Mouse (Mus musculus): ENCODE measurements around the gene Bmper. TPM values are rescaled to one million over a fixed set of nuclear protein-coding genes. Genes with fewer than 3 reads are reported as not detected.

Gene Bmper
- total RNA-seq (2014; rRNA removed; ENCODE audit: low replicate concordance) (3.4 and 4.5 TPM in 2 replicates), polyA plus RNA-seq (2015; fragmentation: Nextera tagmentation; extraction: Ambion mirVana) (3.7 and 3.9 TPM in 2 replicates)

- peak; percentile 42 for DNase-seq (ENCODE audit: low spot score)
- Histone ChIP-seq H3K27ac (ENCODE audit: low read depth) (peak within 1 kb of the TSS; percentile 57), H3K36me3 (replicated peaks; ENCODE audit: control insufficient read depth, insufficient read depth, low read length) (no peaks in the 10 kb centered on the region), H3K9me3 (replicated peaks; ENCODE audit: control insufficient read depth, low read length) (no peaks in the 10 kb centered on the region), H3K4me1 (ENCODE audit: control insufficient read depth, insufficient read depth) (0 out of 2 replicates have a peak, but pooled peaks cover 6% of the 10 kb centered on the region), H3K27me3 (ENCODE audit: control insufficient read depth, insufficient read depth, low read length) (peaks cover 40% of the 10 kb centered on the region), H3K9ac (replicated peaks; ENCODE audit: low read depth, low read length) (peak within 1 kb of the TSS; percentile 67), H3K4me3 (ENCODE audit: low read depth, low read length) (peak within 1 kb of the TSS; percentile 65), H3K4me2 (ENCODE audit: low read depth, low read length) (peak within 1 kb of the TSS; percentile 95)
- TF ChIP-seq EP300 (IDR thresholded peaks at IDR 0.05; ENCODE audit: low read depth) = no peak
- no peak for TF ChIP-seq CTCF (IDR thresholded peaks at IDR 0.05; ENCODE audit: low read depth)
- under 1% methylated on average over 59 of the region's 86 CpGs for WGBS
- ATAC-seq (ENCODE audit: insufficient read depth, low read depth) = peak; percentile 83
These were observed at the start of gene Bmper for GRCm38 (mm10) chr9:23222841-23223548. TSS of gene Bmper (plus strand) at chr9:23223076.

- no peaks in the 10 kb centered on the region for H3K9me3 ChIP-seq (replicated peaks; ENCODE audit: control insufficient read depth, low read length)
- H3K27ac ChIP-seq (ENCODE audit: low read depth) = no peak overlapping the region
- TF ChIP-seq EP300 (IDR thresholded peaks at IDR 0.05; ENCODE audit: low read depth) = no peak
- DNase-seq (ENCODE audit: low spot score) (no peak), ATAC-seq (ENCODE audit: insufficient read depth, low read depth) (no peak)
- no peak overlapping the region for H3K4me2 ChIP-seq (ENCODE audit: low read depth, low read length)
- no peaks in the 10 kb centered on the region for H3K36me3 ChIP-seq (replicated peaks; ENCODE audit: control insufficient read depth, insufficient read depth, low read length)
- no peak overlapping the region for H3K9ac ChIP-seq (replicated peaks; ENCODE audit: low read depth, low read length)
- H3K27me3 ChIP-seq (ENCODE audit: control insufficient read depth, insufficient read depth, low read length) = no peaks in the 10 kb centered on the region
- no peaks in the 10 kb centered on the region for H3K4me1 ChIP-seq (ENCODE audit: control insufficient read depth, insufficient read depth)
- H3K4me3 ChIP-seq (ENCODE audit: low read depth, low read length) = no peak overlapping the region
- 80% methylated on average over 4 of the region's 4 CpGs for WGBS
These were observed 45.4 kb upstream of the Bmper start for GRCm38 (mm10) chr9:23177476-23177875.

GRCm38 (mm10) chr9:23187181-23187580 lies 35.7 kb upstream of the Bmper start:
- Histone ChIP-seq H3K27ac (ENCODE audit: low read depth) (no peak overlapping the region), H3K4me2 (ENCODE audit: low read depth, low read length) (no peak overlapping the region), H3K36me3 (replicated peaks; ENCODE audit: control insufficient read depth, insufficient read depth, low read length) (no peaks in the 10 kb centered on the region), H3K9me3 (replicated peaks; ENCODE audit: control insufficient read depth, low read length) (no peaks in the 10 kb centered on the region), H3K9ac (replicated peaks; ENCODE audit: low read depth, low read length) (no peak overlapping the region), H3K27me3 (ENCODE audit: control insufficient read depth, insufficient read depth, low read length) (no peaks in the 10 kb centered on the region), H3K4me1 (ENCODE audit: control insufficient read depth, insufficient read depth) (no peaks in the 10 kb centered on the region), H3K4me3 (ENCODE audit: low read depth, low read length) (no peak overlapping the region)
- TF ChIP-seq CTCF (IDR thresholded peaks at IDR 0.05; ENCODE audit: low read depth) (no peak), EP300 (IDR thresholded peaks at IDR 0.05; ENCODE audit: low read depth) (no peak)
- DNase-seq (ENCODE audit: low spot score) = no peak
- ATAC-seq (ENCODE audit: insufficient read depth, low read depth) = no peak
- WGBS = 43% methylated on average over 4 of the region's 4 CpGs

- H3K9ac ChIP-seq (replicated peaks; ENCODE audit: low read depth, low read length) = no peak overlapping the region
- DNase-seq (ENCODE audit: low spot score) (no peak), ATAC-seq (ENCODE audit: insufficient read depth, low read depth) (no peak)
These were observed 34.7 kb upstream of the Bmper start for GRCm38 (mm10) chr9:23188136-23188535.

GRCm38 (mm10) chr9:23190950-23191349 lies 31.9 kb upstream of the Bmper start:
- no peak overlapping the region for H3K9ac ChIP-seq (replicated peaks; ENCODE audit: low read depth, low read length)
- no peak for DNase-seq (ENCODE audit: low spot score)
- H3K4me2 ChIP-seq (ENCODE audit: low read depth, low read length) = no peak overlapping the region
- H3K9me3 ChIP-seq (replicated peaks; ENCODE audit: control insufficient read depth, low read length) = no peaks in the 10 kb centered on the region
- H3K4me1 ChIP-seq (ENCODE audit: control insufficient read depth, insufficient read depth) = no peaks in the 10 kb centered on the region
- H3K4me3 ChIP-seq (ENCODE audit: low read depth, low read length) = no peak overlapping the region
- H3K27me3 ChIP-seq (ENCODE audit: control insufficient read depth, insufficient read depth, low read length) = no peaks in the 10 kb centered on the region
- no peak for TF ChIP-seq EP300 (IDR thresholded peaks at IDR 0.05; ENCODE audit: low read depth)
- no peak for TF ChIP-seq CTCF (IDR thresholded peaks at IDR 0.05; ENCODE audit: low read depth)
- 58% methylated on average over 1 of the region's 1 CpGs for WGBS
- H3K36me3 ChIP-seq (replicated peaks; ENCODE audit: control insufficient read depth, insufficient read depth, low read length) = no peaks in the 10 kb centered on the region
- ATAC-seq (ENCODE audit: insufficient read depth, low read depth) = no peak
- H3K27ac ChIP-seq (ENCODE audit: low read depth) = no peak overlapping the region

More at GRCm38 (mm10) chr9:23188136-23188535, 34.7 kb upstream of the Bmper start:
- TF ChIP-seq CTCF (IDR thresholded peaks at IDR 0.05; ENCODE audit: low read depth) (no peak), EP300 (IDR thresholded peaks at IDR 0.05; ENCODE audit: low read depth) (no peak)
- Histone ChIP-seq H3K27ac (ENCODE audit: low read depth) (no peak overlapping the region), H3K9me3 (replicated peaks; ENCODE audit: control insufficient read depth, low read length) (no peaks in the 10 kb centered on the region), H3K4me1 (ENCODE audit: control insufficient read depth, insufficient read depth) (no peaks in the 10 kb centered on the region), H3K36me3 (replicated peaks; ENCODE audit: control insufficient read depth, insufficient read depth, low read length) (no peaks in the 10 kb centered on the region), H3K27me3 (ENCODE audit: control insufficient read depth, insufficient read depth, low read length) (no peaks in the 10 kb centered on the region), H3K4me3 (ENCODE audit: low read depth, low read length) (no peak overlapping the region), H3K4me2 (ENCODE audit: low read depth, low read length) (no peak overlapping the region)
- 53% methylated on average over 4 of the region's 4 CpGs for WGBS

- H3K4me3 ChIP-seq (ENCODE audit: low read depth, low read length) = no peak overlapping the region
- H3K36me3 ChIP-seq (replicated peaks; ENCODE audit: control insufficient read depth, insufficient read depth, low read length) = no peaks in the 10 kb centered on the region
- H3K4me2 ChIP-seq (ENCODE audit: low read depth, low read length) = no peak overlapping the region
- no peaks in the 10 kb centered on the region for H3K4me1 ChIP-seq (ENCODE audit: control insufficient read depth, insufficient read depth)
- ATAC-seq (ENCODE audit: insufficient read depth, low read depth) (no peak), DNase-seq (ENCODE audit: low spot score) (no peak)
- TF ChIP-seq CTCF (IDR thresholded peaks at IDR 0.05; ENCODE audit: low read depth) = no peak
- no peak for TF ChIP-seq EP300 (IDR thresholded peaks at IDR 0.05; ENCODE audit: low read depth)
- no peaks in the 10 kb centered on the region for H3K27me3 ChIP-seq (ENCODE audit: control insufficient read depth, insufficient read depth, low read length)
- H3K27ac ChIP-seq (ENCODE audit: low read depth) = no peak overlapping the region
- 54% methylated on average over 2 of the region's 2 CpGs for WGBS
- no peak overlapping the region for H3K9ac ChIP-seq (replicated peaks; ENCODE audit: low read depth, low read length)
- H3K9me3 ChIP-seq (replicated peaks; ENCODE audit: control insufficient read depth, low read length) = no peaks in the 10 kb centered on the region
These were observed 31.4 kb upstream of the Bmper start for GRCm38 (mm10) chr9:23191431-23191830.
